Mouse (Mus musculus) lung, embryonic 14.5 days (tissue): ENCODE results near the gene Bdp1. TPM values are rescaled to one million over a fixed set of nuclear protein-coding genes. Genes with fewer than 3 reads are reported as not detected.
A peak's percentile ranks its signal among the peaks of the same experiment; 100 is the strongest.

Experiments used
- ATAC-seq: fragments of 200-750 bp; cut with Nextera tagmentation; 2 replicates; pipeline ENCODE4 v1.8.0; 2017; ENCODE audit warnings: mild to moderate bottlenecking, moderate TSS enrichment, moderate library complexity; ENCODE audit not compliant: insufficient read depth
- DNase-seq: peaks from one replicate; pipeline ENCODE4 v3.0.0-alpha.2; 2015
- H3K27ac ChIP-seq: fragments of 300-500 bp; sonication (generic); 2 replicates; pipeline ENCODE4 v1.5.1; 2014; ENCODE audit warnings: low read depth, mild to moderate bottlenecking, moderate library complexity
- H3K27me3 ChIP-seq: fragments of 300-500 bp; sonication (generic); 2 replicates; pipeline ENCODE4 v1.6.1; 2014; ENCODE audit warnings: low read length, control low read depth; ENCODE audit not compliant: insufficient read depth
- H3K36me3 ChIP-seq: fragments of 300-500 bp; sonication (generic); 2 replicates; pipeline ENCODE4 v1.6.1; 2014; ENCODE audit warnings: control low read depth; ENCODE audit not compliant: insufficient read depth
- H3K4me1 ChIP-seq: fragments of 300-500 bp; sonication (generic); 2 replicates; pipeline ENCODE4 v1.6.1; 2014; ENCODE audit warnings: antibody characterized with exemption, control low read depth; ENCODE audit not compliant: insufficient read depth
- H3K4me2 ChIP-seq: fragments of 300-500 bp; sonication (generic); 2 replicates; pipeline ENCODE4 v1.6.1; 2014; ENCODE audit warnings: mild to moderate bottlenecking
- H3K4me3 ChIP-seq: fragments of 300-500 bp; sonication (generic); 2 replicates; pipeline ENCODE4 v1.5.1; 2014; ENCODE audit warnings: low read depth, low read length
- H3K9ac ChIP-seq: fragments of 300-500 bp; sonication (generic); 2 replicates; pipeline ENCODE4 v1.6.1; 2014
- H3K9me3 ChIP-seq: fragments of 300-500 bp; sonication (generic); 2 replicates; pipeline ENCODE4 v1.6.1; 2016; ENCODE audit warnings: low read depth, low read length, control low read depth
- CTCF ChIP-seq: IDR thresholded peaks from 2 replicates; pipeline ENCODE4 v1.5.1; 2016; ENCODE audit warnings: antibody characterized with exemption, low read depth
- WGBS: fragments of 180-500 bp; shearing (Covaris S2); extraction: QIAGEN DNeasy Blood & Tissue Kit; methylation state at CpG from one replicate; pipeline ENCODE4 v1.1.7; 2014; 5-methylcytosine and 5-hydroxymethylcytosine counted together
- polyA plus RNA-seq: library from polyadenylated mRNA; unstranded; fragments of >200 nt; fragmentation: Nextera tagmentation; extraction: Ambion mirVana; gene quantifications from 2 replicates; pipeline ENCODE4 v1.2.1, GENCODE M21; 2014

Gene Bdp1
- 24.0 and 27.7 TPM in 2 replicates for polyA plus RNA-seq

DNA sequence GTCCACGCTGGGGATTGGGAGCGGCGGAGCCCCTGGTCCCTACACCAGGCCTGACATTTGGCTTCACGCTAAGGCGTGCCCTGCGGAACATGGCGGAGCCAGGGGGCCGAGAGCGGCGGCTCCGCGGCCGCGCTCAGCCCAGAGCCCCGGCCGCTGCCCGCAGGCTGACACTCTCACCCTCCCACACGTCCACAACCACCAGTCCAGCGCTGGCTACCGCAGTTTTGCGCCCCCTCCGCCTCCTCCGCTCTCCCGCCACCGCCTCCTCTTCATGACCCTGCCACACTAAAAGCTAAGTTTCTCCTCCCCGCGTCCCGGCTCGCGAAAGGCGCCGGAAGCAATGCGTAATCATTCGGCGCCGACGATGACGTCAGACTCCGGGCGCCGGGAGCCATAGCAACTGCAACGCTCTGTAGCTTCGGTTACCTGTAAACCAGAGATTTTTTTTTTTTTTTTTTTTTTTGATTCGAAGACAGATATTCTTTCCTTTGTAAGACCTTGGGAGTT is at the start of gene Bdp1:
Bdp1 (minus strand) TSS at position 323 of the 507 bp plus-strand sequence.
- ATAC-seq (peak; percentile 81), DNase-seq (peak; percentile 98)
- Histone ChIP-seq H3K4me3 (peak within 1 kb of the TSS; percentile 92), H3K9me3 (no peaks in the 10 kb centered on the region), H3K4me1 (0 out of 2 replicates have a peak, but pooled peaks cover 3% of the 10 kb centered on the region), H3K27ac (peak within 1 kb of the TSS; percentile 88), H3K36me3 (no peaks in the 10 kb centered on the region), H3K27me3 (no peaks in the 10 kb centered on the region), H3K9ac (peak within 1 kb of the TSS; percentile 89), H3K4me2 (peak within 1 kb of the TSS; percentile 88)
- WGBS: under 1% methylated on average over 43 of the region's 44 CpGs
- no peak for TF ChIP-seq CTCF

DNA sequence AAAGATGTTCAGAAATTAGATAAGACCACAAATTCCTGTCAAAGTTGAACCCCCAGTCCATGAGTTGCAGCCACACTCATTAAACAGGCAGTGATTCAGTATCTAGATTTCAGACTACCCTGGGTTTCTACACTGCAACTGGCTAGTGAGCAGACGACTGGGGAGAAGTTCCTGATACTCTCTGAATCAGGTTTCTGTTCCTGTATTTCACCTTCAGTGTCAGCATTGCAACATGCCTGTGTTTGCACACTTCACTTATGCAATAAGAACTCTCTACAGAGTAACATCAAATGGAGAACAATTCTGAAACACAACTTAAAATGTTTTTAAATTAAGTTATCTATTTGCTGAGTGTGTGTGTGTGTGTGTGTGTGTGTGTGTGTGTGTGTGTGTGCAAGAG is 48.8 kb upstream of the Bdp1 start:
- H3K4me2 ChIP-seq: no peak overlapping the region
- H3K4me3 ChIP-seq: no peak overlapping the region
- H3K4me1 ChIP-seq: no peaks in the 10 kb centered on the region
- no peaks in the 10 kb centered on the region for H3K27me3 ChIP-seq
- no peaks in the 10 kb centered on the region for H3K9me3 ChIP-seq
- H3K9ac ChIP-seq: no peak overlapping the region
- 42% methylated on average over 1 of the region's 1 CpGs for WGBS
- no peak for TF ChIP-seq CTCF
- no peak overlapping the region for H3K27ac ChIP-seq
- DNase-seq (no peak), ATAC-seq (no peak)
- no peaks in the 10 kb centered on the region for H3K36me3 ChIP-seq

DNA sequence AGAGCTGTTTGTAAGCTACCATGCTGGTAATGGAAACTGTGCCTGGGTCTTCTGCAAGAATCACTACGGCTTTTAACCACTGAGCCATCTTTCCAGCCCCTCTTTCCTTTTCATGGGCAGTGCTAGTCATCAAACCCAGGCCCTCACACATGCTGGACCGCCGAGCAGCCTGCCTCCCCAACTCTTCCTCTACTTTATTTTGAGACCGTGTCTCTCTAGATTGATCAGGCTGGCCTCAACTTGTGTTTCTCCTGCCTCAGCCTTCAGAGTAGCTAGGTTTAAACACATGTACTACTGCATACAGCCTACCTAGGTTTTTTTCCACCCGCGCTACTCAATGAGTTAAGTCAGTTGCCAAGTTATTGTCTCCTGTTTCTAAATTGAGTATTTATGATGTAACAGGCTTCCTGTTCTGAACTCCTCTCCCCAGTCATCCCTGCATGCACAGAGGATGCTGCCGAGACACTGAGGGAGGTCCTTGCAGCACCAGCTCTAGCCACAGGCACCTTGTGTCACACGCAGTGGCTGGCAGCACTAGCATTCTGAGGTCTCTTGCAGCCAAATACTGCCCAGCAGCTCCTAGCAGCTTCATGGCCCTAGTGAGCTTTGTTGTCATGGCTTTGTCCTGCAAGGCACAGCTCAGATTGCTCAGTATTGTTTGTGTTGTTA is 37.9 kb upstream of the Bdp1 start:
- H3K4me2 ChIP-seq: no peak overlapping the region
- WGBS: 77% methylated on average over 8 of the region's 8 CpGs
- no peak overlapping the region for H3K9ac ChIP-seq
- no peaks in the 10 kb centered on the region for H3K27me3 ChIP-seq
- peaks cover 22% of the 10 kb centered on the region for H3K36me3 ChIP-seq
- ATAC-seq (no peak), DNase-seq (no peak)
- H3K27ac ChIP-seq: no peak overlapping the region
- no peaks in the 10 kb centered on the region for H3K4me1 ChIP-seq
- no peaks in the 10 kb centered on the region for H3K9me3 ChIP-seq
- no peak for TF ChIP-seq CTCF
- no peak overlapping the region for H3K4me3 ChIP-seq

DNA sequence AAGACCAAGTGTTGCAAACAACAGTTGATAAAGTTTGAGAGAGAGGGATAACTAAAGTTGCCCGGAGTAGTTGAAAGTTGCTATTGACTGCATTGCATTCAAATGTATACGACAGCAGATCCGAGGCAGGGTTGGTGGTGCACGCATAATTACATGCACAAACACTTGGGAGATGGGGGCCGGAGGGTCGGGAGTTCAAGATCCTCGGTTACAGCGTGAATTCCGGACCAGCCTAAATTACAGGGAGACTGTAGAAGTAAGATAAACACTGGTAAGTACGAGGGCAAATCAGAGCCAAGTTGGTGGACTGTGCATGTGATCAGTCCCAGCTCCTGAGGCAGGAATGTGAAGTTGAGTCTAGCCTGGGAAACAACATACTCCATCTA is 21.4 kb upstream of the Bdp1 start:
- ATAC-seq (peak; percentile 32; the same call in 1 of the 2 replicates), DNase-seq (no peak)
- Histone ChIP-seq H3K36me3 (peaks cover 28% of the 10 kb centered on the region), H3K9ac (peak overlapping the region; percentile 80), H3K27ac (no peak overlapping the region), H3K9me3 (no peaks in the 10 kb centered on the region), H3K4me2 (peak overlapping the region; percentile 84), H3K4me1 (peaks cover 5% of the 10 kb centered on the region; the same call in 1 of the 2 replicates), H3K4me3 (peak overlapping the region; percentile 77), H3K27me3 (no peaks in the 10 kb centered on the region)
- no peak for TF ChIP-seq CTCF
- 2% methylated on average over 10 of the region's 10 CpGs for WGBS

DNA sequence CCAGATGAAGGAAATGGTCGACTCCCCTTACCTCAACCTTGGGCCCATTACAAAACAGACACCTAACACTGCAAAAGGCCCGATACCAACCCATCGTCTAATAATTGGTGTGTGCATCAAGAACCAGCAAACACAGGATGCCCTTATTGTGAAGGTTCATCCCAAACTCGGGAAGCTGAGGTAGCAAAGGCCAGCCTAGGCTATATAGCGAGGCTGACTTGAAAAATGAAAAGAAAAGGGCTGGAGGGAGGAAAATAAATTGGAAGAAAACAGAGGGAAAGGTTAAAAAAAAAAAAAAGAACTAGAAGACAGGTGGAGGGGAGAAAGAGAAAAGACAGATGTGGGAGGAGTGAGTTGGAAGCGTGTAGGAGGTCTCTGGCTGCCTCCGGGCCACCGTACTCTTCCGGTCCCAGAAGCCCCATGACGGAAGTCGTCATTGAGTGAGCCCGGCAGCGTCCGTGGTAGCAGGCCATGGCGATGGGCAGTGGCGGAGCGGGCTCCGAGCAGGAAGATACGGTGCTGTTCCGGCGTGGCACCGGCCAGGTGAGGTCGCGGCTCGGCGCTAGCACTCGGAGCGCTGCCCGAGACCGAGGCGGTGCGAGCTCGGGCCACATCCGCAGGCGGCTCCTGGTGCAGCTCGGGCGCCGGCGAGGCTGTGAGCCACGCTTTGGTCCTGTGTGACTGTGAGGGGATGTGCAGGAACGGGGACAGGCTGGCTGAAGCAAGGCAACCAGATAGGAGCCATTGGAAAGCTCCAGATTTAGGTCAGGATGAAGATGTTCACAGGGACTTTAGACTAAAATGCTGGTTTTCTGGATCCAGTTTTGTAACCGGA is 20.8 kb upstream of the Bdp1 start, which contains the start of gene Smn1:
Smn1 (plus strand) TSS at position 430 of the 835 bp plus-strand sequence.
- ATAC-seq (peak; percentile 99), DNase-seq (peak; percentile 96)
- Histone ChIP-seq H3K9ac (peak within 1 kb of the TSS; percentile 80), H3K36me3 (peaks cover 28% of the 10 kb centered on the region), H3K4me1 (peaks cover 5% of the 10 kb centered on the region; the same call in 1 of the 2 replicates), H3K27me3 (no peaks in the 10 kb centered on the region), H3K9me3 (no peaks in the 10 kb centered on the region), H3K4me2 (peak within 1 kb of the TSS; percentile 84), H3K4me3 (peak within 1 kb of the TSS; percentile 77), H3K27ac (no peak within 1 kb of the TSS)
- 4% methylated on average over 42 of the region's 42 CpGs for WGBS
- TF ChIP-seq CTCF: no peak

DNA sequence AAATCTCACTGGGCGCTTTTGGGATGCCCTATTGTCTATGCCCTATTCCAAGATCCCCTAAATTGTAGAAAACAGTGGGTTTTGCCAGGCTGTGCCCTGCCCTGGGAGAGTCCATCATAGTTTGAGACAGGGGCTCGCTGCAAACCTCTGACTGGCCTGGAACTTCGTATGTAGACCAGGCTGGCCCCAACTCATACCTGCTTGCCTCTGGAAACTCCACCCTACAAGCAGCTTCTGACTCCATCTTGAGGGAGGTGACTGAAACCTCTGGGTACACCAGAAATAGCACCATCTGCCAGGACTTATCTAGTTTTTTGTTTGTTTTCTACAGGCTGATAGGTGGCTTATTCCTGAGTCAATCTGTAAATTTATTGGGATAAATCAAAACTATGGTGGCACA is 20.1 kb upstream of the Bdp1 start:
- 80% methylated on average over 3 of the region's 3 CpGs for WGBS
- peak; percentile 9; the same call in 1 of the 2 replicates for ATAC-seq
- peaks cover 5% of the 10 kb centered on the region; the same call in 1 of the 2 replicates for H3K4me1 ChIP-seq
- H3K27me3 ChIP-seq: no peaks in the 10 kb centered on the region
- no peak for TF ChIP-seq CTCF
- peaks cover 23% of the 10 kb centered on the region for H3K36me3 ChIP-seq
- no peaks in the 10 kb centered on the region for H3K9me3 ChIP-seq
- H3K4me2 ChIP-seq: peak overlapping the region; percentile 84
- H3K9ac ChIP-seq: peak overlapping the region; percentile 80; the same call in 1 of the 2 replicates
- no peak for DNase-seq
- peak overlapping the region; percentile 77 for H3K4me3 ChIP-seq
- no peak overlapping the region for H3K27ac ChIP-seq
